Mouse (Mus musculus) liver, adult 2 months (tissue): Measurements from ENCODE around the gene Notch2. TPM values are rescaled to one million over a fixed set of nuclear protein-coding genes. Genes with fewer than 3 reads are reported as not detected.

ENCODE experiments used
- DNase-seq: peaks from one replicate; pipeline ENCODE4 v3.0.0-alpha.2; 2011; ENCODE audit warnings: low read depth, low spot score; ENCODE audit errors: extremely low read depth
- H3K27ac ChIP-seq: fragments of 200-500 bp; replicated peaks from 2 replicates; pipeline ENCODE4 v1.5.1; 2012; ENCODE audit warnings: low read depth, mild to moderate bottlenecking, control low read depth, inconsistent platforms, low read length; ENCODE audit not compliant: insufficient read depth
- H3K27me3 ChIP-seq: fragments of 200-500 bp; 2 replicates; pipeline ENCODE4 v1.6.1; 2012; ENCODE audit warnings: mild to moderate bottlenecking, moderate library complexity, low read length, inconsistent platforms; ENCODE audit not compliant: control insufficient read depth, insufficient read depth
- H3K36me3 ChIP-seq: fragments of 200-500 bp; 2 replicates; pipeline ENCODE4 v1.6.1; 2012; ENCODE audit warnings: low read length, inconsistent platforms; ENCODE audit not compliant: control insufficient read depth, insufficient read depth
- H3K4me1 ChIP-seq: fragments of 200-500 bp; 2 replicates; pipeline ENCODE4 v1.6.1; 2011; ENCODE audit warnings: low read length; ENCODE audit not compliant: control insufficient read depth, insufficient read depth
- H3K4me3 ChIP-seq: fragments of 200-500 bp; 2 replicates; pipeline ENCODE4 v1.5.1; 2011; ENCODE audit warnings: low read depth, mild to moderate bottlenecking, control low read depth, low read length, moderate library complexity; ENCODE audit not compliant: insufficient read depth
- H3K79me2 ChIP-seq: fragments of 200-500 bp; 2 replicates; pipeline ENCODE4 v1.6.1; 2012; ENCODE audit warnings: inconsistent platforms, mild to moderate bottlenecking, low read length, moderate library complexity; ENCODE audit not compliant: control insufficient read depth, insufficient read depth
- H3K9ac ChIP-seq: fragments of 200-500 bp; 2 replicates; pipeline ENCODE4 v1.6.1; 2012; ENCODE audit warnings: low read depth, mild to moderate bottlenecking, control low read depth, inconsistent platforms, low read length
- CTCF ChIP-seq: fragments of 200-500 bp; IDR thresholded peaks from 2 replicates; pipeline ENCODE4 v1.5.1; 2011; ENCODE audit warnings: low read depth, low read length, control low read depth
- POLR2A ChIP-seq: fragments of 200-500 bp; IDR thresholded peaks from 2 replicates; pipeline ENCODE4 v1.6.1; 2011; ENCODE audit warnings: low read length, control low read depth; ENCODE audit not compliant: insufficient read depth; ENCODE audit errors: extremely low read depth
- WGBS: fragments of 180-500 bp; shearing (Covaris S2); methylation state at CpG from one replicate; pipeline ENCODE4 v1.1.7; 2018; 5-methylcytosine and 5-hydroxymethylcytosine counted together
- polyA plus RNA-seq: library from polyadenylated mRNA; depleted of rRNA; stranded (reverse); fragments of >200 nt; gene quantifications from 2 replicates; pipeline ENCODE4 v1.2.3, GENCODE M21; 2012
- total RNA-seq: library from RNA; depleted of rRNA; stranded (reverse); fragments of >200 nt; gene quantifications from 2 replicates; pipeline ENCODE4 v1.2.3, GENCODE M21; 2014

Notch2 gene
- total and polyA plus RNA-seq, 2 experiments: 12.5 to 16.0 TPM

GRCm38 (mm10) chr3:98027371-98027774 is 14.0 kb downstream of the Notch2 start:
- Histone ChIP-seq H3K4me3 (no peak overlapping the region), H3K27ac (no peak overlapping the region), H3K27me3 (no peaks in the 10 kb centered on the region), H3K79me2 (peaks cover 42% of the 10 kb centered on the region), H3K9ac (no peak overlapping the region), H3K4me1 (peaks cover 41% of the 10 kb centered on the region), H3K36me3 (no peaks in the 10 kb centered on the region)
- WGBS: 11% methylated on average over 3 of the region's 3 CpGs
- TF ChIP-seq POLR2A (no peak), CTCF (no peak)
- DNase-seq: no peak

DNA sequence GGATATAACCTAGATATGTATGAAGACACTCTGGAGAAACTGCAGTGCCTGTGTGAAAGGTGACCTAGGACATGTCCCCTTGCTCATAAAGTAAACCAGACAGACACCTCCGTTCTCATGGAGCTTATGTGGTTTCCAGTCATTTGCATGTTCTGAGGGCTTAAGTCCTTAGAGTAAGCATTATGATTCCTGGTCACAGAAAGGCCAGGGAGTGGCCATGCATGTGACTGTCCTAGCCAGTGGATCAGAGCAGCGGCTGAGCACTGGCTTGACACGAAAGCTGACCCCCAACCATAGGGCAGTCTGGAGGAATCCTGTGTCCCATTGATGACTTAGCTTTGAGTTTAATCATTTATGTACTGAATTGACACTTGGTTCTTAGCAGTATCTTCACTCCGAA is 14.7 kb downstream of the Notch2 start:
- TF ChIP-seq CTCF (no peak), POLR2A (no peak)
- no peak overlapping the region for H3K9ac ChIP-seq
- H3K4me3 ChIP-seq: no peak overlapping the region
- no peak overlapping the region for H3K27ac ChIP-seq
- DNase-seq: no peak
- H3K4me1 ChIP-seq: peaks cover 41% of the 10 kb centered on the region
- H3K36me3 ChIP-seq: no peaks in the 10 kb centered on the region
- peaks cover 45% of the 10 kb centered on the region for H3K79me2 ChIP-seq
- 47% methylated on average over 4 of the region's 4 CpGs for WGBS
- no peaks in the 10 kb centered on the region for H3K27me3 ChIP-seq

DNA sequence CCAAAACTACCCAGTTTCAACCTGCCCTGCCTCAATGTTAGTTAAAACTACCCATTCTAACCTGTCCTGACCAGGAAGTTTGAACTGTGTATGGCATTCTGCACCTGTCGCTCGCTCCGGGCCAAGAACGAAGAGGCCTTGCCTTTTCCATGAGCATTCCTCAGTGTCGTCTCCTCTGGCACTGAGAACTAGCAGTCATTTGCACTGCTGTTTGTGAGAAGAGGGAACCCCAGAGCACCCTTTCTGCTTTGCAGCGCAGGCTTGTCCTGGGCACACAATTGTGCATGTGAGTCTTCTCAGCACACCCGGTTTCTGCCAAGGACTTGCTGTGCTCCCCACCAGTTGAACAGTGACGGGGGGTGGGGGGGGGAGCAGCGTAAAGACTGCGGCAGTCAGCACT is 15.6 kb downstream of the Notch2 start:
- no peak overlapping the region for H3K9ac ChIP-seq
- H3K36me3 ChIP-seq: no peaks in the 10 kb centered on the region
- no peak for DNase-seq
- peaks cover 40% of the 10 kb centered on the region for H3K4me1 ChIP-seq
- no peak overlapping the region for H3K4me3 ChIP-seq
- 87% methylated on average over 10 of the region's 10 CpGs for WGBS
- TF ChIP-seq POLR2A: no peak
- TF ChIP-seq CTCF: no peak
- no peaks in the 10 kb centered on the region for H3K27me3 ChIP-seq
- H3K79me2 ChIP-seq: peaks cover 53% of the 10 kb centered on the region
- H3K27ac ChIP-seq: no peak overlapping the region

DNA sequence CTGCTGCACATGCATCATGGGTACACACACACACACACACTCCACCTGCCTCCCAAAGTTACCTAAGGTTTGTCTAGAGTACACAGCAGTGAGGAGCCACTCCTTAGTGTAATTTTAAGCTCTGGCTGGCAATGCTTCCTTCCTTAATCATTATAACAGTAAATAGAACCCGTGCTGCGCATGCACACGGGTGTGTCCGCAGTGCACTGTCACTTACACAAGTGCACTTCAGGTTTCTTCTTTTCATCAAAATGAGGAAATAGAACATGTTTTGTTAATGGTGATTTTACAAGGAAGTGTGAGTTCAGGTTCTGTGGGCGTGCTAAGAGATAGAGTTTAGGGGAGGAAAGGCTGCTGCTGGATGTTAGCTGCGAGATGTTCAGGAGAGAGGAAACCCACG is 17.8 kb downstream of the Notch2 start:
- 66% methylated on average over 7 of the region's 7 CpGs for WGBS
- no peaks in the 10 kb centered on the region for H3K27me3 ChIP-seq
- no peak overlapping the region for H3K27ac ChIP-seq
- peaks cover 27% of the 10 kb centered on the region for H3K4me1 ChIP-seq
- H3K36me3 ChIP-seq: no peaks in the 10 kb centered on the region
- peaks cover 65% of the 10 kb centered on the region for H3K79me2 ChIP-seq
- TF ChIP-seq CTCF (no peak), POLR2A (no peak)
- no peak overlapping the region for H3K4me3 ChIP-seq
- no peak for DNase-seq
- H3K9ac ChIP-seq: no peak overlapping the region

DNA sequence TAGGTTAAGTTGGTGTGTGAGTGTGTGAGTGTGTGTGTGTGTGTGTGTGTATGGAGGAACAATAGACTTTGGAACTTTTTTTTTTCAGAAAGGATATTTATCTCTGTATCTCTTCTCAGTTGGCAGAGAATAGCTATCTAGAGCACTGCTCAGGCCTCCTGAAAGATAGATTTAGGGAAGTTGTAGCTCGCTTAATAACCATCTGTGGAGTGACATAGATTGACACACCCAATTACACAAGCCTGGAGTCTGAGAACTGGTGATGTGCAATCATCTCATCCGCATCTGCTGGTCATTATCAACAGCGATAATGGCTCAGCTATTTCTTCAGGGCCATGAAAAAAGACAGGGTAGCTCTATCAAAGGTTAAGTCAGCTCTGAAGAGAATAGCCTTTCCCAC is 18.9 kb downstream of the Notch2 start:
- Histone ChIP-seq H3K4me3 (no peak overlapping the region), H3K36me3 (no peaks in the 10 kb centered on the region), H3K9ac (no peak overlapping the region), H3K27me3 (no peaks in the 10 kb centered on the region), H3K27ac (no peak overlapping the region), H3K4me1 (peaks cover 19% of the 10 kb centered on the region), H3K79me2 (peaks cover 64% of the 10 kb centered on the region)
- WGBS: 64% methylated on average over 3 of the region's 3 CpGs
- DNase-seq: no peak
- no peak for TF ChIP-seq CTCF
- TF ChIP-seq POLR2A: no peak

GRCm38 (mm10) chr3:98032944-98033343 is 19.6 kb downstream of the Notch2 start:
- Histone ChIP-seq H3K36me3 (no peaks in the 10 kb centered on the region), H3K79me2 (peaks cover 66% of the 10 kb centered on the region), H3K9ac (no peak overlapping the region), H3K27ac (no peak overlapping the region), H3K4me1 (peaks cover 15% of the 10 kb centered on the region), H3K27me3 (no peaks in the 10 kb centered on the region), H3K4me3 (no peak overlapping the region)
- WGBS: 60% methylated on average over 5 of the region's 5 CpGs
- TF ChIP-seq POLR2A (no peak), CTCF (no peak)
- no peak for DNase-seq
